Mouse (Mus musculus) urinary bladder, postnatal 14 days (tissue): ENCODE data around the gene Insl3.

Experiments used
- DNase-seq: peaks from one replicate; pipeline ENCODE4 v3.0.0; 2021; ENCODE audit warnings: low spot score

Gene Insl3

DNA sequence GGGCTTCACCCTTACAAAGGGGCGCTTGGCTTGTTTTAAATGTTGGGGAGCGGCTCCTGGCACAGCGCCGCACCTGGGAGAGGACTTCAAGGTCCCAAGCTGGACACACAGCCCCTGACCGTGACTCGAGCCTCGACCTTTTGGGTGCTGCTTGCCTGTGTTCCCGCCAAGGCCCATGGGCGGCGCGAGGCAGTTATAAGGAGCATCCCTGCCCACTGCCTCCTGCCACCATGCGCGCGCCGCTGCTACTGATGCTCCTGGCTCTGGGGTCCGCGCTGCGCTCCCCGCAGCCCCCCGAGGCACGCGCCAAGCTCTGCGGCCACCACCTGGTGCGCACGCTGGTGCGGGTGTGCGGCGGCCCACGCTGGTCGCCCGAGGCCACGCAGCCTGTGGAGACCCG is at the start of gene Insl3:
Insl3 (plus strand) TSS at position 187 of the 400 bp plus-strand sequence.
- DNase-seq = no peak

DNA sequence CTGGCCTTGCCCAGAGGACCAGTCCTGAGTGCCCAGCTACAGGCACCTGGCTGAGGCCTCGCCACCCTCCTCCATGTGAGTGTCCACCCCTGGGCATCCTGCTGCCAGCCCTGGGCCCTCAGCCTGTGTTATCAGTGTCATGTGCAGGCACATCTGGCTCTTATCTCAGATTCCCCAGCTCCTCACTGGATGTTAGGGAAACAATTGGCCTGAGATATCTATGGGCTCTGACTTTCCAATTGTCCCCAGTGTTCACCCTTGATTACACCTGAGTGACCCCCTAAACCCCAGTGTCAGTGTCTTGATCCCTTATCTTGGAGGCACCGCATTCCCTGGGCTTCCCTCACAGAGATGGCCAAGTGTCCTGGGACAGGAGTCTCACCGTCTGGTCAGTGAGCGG is 49.7 kb upstream of the Insl3 start:
- DNase-seq = no peak

DNA sequence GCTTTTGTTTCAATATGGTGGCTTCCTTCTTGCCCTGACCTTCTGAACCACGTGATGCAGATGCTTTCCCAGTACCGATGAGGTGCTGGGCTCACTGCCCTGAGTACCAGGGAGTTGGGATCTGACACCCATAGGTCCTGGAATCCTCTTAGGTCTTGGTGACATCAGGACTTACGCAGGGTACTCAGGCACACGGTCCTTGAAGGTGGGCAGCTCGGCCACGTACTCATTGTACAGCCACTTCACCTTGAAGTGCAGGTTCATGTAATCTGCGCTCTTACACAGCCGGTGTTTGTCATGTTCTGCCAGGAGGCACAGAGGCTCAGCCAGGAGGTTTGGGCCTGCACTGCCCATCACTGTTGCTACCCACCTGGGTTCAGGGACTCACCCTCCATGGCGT is 43.5 kb upstream of the Insl3 start:
- DNase-seq = no peak

DNA sequence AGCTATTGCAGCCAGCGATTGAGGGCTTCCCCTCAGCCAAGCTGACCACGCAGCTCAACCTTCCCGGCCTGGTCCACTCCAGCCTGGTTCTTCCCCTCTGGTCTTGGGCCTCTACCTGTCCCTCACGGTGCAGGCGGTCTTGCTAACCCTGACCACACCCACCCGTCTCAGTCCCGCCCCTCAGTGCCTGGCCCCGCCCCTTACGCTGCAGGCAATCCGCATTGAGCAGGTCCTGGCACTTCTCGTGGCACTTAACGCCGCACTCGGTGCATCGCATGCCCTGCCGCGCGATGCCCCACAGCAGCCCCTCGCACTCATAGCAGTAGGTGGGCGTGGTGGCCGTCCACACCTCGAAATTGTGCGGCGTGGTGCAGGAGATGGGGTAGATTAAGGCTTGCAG is 34.4 kb upstream of the Insl3 start:
- DNase-seq = peak; percentile 44

DNA sequence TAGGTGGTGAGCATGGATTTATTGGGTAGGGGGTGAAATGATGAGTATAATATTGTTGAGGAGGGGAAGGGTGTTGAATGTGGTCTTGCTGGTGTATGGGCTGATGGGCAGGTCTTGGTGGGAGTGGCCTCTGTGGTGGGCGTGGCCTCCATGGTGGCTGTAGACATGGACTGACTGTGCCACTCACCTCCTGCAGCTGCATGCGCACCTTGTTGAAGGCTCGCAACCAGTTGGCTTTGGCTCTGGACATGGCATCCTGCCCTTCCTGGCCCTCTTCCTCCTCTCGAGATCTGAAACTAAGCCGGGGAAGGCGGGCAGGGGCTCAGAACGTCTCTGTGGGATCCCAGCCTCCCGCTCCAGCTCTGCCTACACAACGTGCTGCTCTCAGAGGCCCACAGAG is 31.2 kb upstream of the Insl3 start:
- no peak for DNase-seq

DNA sequence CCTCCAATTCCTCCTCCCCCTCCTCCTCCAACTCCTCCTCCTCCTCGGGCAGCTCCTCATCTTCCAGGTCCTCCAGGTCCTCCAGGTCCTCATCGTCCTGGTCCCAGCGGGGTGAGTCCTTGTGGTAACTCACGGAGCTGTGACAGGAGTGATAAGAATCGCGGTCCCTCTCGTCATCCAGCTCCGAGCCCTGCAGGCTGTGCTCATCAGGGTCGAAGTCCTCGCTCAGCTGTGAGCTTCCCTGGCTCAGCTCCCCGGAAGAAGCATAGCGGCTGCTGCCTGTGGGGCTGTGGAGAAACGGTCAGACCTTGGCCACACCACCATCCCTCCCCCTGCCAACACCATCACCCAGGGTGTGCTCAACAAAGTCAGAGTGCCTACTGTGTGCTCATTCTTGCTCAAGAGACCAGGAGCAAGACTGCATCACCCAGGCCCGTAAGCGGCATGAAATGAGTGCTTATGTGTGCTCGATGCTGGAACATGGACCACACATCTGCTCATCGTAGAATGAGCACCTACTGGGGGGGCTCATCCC is 30.4 kb upstream of the Insl3 start:
- DNase-seq = no peak

DNA sequence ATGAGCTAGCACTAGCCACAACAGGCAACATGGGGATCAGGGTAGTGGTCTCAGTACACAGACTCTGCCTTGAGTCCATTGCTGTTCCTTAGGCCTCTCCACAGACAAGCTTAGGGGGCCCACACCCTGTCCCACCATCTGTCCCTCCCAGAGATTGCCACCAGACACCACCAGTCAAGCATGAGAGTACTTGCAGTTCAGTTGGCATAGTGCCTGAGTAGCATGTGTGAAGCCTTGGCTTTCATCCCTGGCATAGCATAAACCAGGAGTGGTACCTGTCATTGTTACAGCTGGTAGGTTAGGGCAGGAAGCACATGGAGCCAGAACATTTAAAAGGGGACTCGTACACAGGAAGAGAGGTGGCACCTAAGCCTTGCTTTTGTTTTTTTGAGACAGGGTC is 29.3 kb upstream of the Insl3 start:
- no peak for DNase-seq

DNA sequence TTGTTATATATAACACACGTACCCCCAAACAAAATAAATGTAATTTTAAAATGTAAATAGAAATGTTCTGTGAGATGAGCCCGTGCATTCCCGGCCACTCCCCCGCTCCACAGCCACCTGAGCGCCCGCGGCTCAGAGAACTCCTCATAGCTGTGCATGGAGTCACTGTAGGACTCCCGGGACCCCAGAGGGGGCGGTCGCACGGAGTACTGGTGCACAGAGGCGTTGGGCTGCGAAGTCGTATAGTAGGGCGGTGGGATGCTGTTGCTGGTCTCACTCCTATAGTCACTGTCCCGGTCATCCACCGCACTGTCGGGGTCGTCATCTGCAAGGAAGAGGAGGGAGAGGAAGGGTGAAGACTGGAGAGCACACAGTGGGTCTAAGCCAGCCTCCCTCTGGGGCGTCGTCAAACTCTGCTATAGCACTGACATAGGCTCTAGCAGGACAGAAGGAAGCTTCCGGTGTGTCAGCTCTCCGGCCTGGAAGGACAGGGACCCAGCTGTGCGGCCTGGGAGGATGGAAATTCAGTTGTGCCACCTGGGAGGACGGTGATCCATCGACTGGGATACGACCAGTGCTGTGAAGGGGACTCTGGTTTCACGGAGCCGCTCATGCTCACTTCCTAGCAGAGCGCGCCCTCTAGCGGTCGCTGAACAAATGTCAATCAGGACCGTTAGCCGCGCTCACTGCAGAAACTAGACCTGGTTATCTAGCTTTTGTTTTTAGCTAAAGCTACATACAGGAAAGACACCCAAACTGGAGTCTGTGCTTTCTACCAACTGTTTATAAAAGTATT is 28.5 kb upstream of the Insl3 start:
- DNase-seq = peak; percentile 84

DNA sequence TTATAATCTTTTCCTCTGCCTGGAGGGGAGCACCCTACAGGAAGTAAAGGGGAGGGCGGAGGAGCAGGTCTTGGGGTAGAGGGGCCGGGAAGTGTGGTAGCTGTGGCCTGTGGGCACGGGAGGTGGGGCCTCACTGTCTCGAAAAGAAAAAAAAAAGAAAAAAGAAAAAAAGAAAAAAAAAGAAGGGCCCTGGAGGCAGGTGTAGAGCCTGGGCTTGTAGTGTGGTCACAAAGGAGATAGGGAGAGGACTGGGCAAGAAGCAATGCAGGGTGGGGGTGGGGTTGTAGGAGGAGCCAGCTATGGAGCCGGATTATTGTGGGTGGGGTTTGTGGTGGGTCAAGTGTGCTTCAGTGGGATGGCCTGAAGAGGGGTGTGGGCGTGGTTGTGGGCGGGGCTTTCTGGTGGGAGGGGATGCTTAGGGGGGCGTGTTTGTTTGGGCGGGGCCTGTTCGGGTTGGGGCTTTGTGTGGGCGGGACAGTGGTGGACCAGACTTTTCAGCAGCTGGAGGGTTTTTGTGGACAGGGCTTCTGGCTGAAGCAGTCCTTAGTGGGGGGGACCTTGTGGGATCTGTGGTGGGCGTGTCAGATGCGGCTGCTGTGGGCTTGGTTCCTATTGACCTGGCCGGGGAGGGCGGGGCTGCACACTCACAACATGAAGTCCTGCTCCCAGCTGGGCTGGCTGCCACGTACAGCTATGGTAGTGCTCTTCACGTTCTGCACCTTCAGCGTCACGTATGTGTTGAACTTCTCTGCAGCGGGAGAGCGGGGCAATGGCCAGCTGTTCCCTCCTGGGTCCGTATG is 23.5 kb upstream of the Insl3 start:
- peak; percentile 69 for DNase-seq

DNA sequence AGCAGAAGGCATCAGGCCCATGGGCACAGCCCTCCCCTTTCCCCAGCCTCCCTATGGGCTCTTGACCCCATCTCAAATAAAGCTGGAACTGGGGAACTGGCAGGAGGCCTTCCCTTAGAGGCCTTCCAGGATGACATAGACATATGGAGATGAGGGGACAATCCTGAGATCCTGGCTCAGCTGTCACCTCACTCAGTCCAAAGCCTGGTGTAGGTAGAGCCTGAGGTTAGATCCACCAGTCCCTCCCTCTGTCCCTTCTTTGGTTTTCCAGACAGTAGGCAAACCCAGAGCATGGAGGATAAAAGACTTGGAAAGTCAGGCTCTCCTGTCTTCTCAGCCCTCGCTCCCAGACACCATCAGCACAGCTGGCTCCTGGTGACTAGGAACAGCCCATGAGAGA is 22.2 kb upstream of the Insl3 start:
- DNase-seq = no peak

DNA sequence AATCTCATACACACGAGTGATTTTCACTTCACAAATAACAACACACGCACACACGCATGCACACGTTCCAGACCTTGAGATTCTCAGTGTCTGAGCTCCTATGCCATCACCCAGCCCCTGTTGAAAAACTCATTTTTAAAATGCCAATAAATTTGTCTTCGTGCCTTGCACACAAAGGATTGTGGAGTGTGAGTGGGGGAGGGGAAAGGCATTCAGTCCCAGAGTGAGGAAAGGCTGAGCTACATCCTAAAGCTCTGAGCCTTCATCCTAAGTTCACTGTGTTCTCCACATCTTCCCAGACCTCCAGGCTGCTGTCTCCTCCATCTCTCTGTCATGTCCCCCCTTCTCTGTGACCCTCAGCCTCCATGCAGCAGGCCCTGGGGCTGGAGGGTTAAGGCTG is 21.8 kb upstream of the Insl3 start:
- no peak for DNase-seq

DNA sequence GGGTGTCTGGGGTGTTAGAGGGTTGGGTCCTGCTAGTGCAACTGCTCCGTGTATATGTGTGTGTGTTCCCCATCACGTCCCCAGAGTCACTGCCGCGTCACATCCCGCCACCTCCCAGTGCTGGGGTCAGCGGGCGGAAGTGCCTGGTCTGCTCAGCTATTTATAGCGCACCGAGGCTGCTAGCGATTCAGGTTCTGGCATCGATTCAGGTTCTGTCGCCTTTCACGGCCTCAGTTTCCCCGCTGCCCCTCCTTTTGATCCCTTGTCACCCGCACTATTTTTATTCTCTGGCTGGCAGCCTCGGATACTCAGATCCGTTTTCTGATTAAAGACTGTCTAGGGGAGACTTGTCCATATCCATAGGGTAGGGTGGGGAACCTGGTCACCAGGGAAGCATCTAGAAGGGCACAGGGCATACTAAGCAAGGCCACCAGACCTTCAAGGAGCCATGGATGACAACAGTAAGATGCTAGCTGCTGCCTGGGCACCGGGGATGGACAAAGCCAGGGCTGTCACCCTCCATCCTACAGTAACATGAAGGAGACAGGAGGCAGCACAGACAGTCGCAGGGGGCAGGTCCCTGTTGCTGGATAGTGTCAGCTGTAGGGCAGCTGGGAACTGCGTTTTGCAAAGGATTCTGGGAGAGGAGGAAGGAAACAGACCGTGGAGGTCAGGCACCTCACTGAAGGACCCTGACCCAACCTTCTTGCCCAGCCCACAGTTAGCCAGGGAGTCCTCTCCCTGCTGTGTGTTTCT is 20.6 kb upstream of the Insl3 start:
- no peak for DNase-seq

DNA sequence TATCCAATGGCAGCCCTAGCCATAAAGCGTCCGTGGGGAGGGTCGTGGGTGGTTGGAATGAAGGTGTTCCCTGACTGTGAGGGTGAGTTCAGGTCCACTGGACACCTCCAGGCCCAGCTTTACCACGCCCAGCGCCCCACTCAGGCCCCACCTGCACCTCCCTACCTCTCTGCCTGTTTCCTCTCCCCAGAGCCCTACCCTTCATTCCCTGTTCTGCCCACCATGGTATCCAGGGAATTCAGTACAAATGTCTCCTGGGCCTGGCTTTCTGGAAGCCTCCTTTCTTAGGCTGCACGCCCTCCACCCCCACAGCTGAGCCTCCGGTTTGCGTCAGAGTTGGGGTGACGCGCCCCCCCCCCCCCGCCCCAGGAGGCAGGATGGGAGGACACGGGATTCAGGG is 18.8 kb upstream of the Insl3 start:
- no peak for DNase-seq

DNA sequence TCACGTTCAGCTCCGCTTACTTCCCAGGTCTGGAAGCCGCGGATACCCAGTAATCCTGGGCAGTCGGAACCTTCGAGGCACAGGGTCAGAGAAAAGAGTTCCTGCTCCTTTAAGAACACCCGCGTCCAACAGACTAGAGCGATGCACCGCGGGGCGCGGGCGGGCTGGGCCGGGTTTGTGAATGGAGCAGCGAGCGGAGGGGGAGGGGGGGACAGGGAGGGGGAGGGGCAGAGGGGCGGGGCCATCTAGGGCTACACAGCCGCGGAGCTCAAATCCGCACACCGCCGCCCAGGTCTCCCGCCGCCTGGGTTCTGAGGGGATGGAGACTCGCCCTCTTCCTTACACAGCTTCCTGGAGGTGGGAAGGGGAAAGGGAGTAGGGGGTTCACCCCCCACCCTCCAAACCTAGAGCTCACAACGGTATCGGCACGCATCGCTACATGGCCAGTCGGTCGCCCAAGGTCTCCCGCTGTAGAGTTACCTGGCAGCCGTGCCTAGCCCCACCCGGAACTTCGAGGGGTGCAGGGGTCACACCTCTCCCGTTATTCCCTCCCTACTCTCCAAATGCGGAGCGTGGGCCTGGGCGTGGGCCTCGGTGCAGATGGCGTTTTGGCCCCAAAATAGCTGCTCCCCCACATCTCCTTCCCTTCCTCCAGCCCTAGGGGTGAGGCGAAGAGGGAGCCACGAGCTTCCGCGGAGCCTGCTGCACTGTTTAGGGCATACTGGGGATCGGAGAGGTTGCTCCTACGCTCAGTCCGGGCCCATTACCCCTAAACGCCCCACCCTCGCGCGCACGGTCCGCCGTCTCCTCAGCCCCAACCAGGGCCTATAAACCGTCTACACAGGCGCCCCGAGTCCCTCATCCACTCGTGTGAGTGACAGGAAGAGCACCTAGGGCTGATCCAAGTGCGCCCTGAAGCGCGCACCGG is 18.1 kb upstream of the Insl3 start:
- DNase-seq = no peak

DNA sequence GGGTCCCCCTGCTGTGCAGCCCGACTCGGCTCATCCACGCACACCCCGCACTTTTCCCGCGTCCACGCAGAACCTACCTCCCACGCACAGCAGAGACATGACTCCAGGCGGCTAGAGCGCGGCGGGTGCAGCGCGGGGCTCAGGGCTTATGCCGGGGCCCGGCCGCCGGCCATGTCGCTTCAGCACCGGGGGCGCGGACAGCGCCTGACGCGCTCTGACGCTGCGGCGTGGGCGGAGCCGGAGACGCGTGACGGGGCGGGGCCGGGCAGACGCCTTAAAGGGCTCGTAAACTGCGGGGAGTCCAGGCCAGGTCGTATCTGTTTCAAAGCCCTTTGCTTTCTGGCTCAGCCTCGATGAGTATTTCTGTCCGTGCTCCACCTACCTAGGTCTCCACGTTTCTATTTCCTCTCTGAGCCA is 17.5 kb upstream of the Insl3 start, which contains the start of gene Unc13a:
Unc13a (minus strand) TSS at position 209 of the 417 bp plus-strand sequence.
- peak; percentile 90 for DNase-seq

DNA sequence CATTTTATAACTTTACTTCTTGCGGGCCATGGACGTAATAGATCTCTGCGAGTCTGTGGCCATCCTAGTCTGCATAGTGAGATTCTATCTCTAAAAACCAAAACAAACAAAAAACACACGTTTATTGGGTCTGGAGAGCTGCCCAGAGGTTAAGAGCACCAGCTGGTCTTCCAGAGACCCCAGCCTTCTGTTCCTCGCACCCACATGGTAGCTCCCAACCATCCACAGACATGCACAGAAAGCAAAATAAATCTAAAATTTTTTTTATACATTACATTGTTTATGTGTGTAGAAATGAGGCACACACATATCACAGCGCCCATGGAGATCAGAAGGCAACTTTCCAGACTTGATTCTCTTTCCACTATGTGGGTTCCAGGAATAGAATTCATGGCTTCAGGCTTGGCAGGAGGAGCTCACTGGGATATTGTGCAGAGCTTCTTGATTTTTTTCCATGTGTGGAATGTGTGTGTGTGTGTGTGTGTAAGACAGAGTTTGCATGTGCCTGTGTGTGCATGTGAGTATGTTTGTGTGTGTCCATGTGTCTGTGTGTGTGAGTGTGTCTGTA is 16.8 kb upstream of the Insl3 start:
- DNase-seq = no peak

DNA sequence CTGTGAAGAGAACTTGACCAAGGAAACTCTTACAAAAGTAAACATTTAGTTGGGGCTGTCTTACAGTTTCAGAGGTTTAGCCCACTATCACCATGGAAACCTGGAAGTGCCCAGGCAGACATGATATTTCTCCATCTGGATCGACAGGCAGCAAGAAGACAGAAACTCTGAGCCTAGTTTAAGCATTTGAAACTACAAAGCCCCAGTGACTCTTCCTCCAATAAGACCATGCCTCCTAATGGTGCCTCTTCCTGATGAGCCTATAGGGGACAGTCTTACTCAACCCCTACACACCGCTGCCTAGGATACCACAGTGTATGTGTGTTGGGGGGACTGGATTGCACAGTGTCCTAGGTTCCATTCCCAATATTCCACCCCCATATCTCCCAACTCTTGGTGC is 14.9 kb upstream of the Insl3 start:
- DNase-seq = no peak

DNA sequence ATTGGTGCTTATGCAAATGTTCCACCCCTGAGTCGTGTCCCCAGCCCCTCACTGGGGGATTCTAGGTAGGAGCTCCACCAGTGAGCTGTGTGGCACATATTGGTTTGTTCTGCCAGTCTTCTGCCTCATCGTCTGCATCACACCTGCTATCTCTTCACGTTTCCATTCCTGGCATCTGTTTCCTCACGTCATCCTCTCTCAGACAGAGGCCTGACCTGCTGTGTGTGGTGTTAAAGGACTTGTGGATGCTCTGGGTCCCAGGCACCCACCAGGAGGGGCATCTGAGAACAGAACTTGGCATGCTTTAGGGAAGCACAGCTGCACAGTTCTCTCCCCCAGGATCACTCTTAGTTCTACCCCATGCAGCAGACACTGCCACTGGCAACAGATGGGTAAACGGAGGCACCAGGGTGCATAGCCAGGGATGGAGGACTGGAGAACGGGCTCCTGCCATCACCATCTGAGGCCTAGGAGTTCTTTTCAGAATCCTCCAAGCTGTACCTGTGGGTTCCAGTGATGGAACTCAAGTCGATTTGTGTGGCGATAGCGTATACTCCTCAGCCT is 13.5 kb upstream of the Insl3 start:
- no peak for DNase-seq

DNA sequence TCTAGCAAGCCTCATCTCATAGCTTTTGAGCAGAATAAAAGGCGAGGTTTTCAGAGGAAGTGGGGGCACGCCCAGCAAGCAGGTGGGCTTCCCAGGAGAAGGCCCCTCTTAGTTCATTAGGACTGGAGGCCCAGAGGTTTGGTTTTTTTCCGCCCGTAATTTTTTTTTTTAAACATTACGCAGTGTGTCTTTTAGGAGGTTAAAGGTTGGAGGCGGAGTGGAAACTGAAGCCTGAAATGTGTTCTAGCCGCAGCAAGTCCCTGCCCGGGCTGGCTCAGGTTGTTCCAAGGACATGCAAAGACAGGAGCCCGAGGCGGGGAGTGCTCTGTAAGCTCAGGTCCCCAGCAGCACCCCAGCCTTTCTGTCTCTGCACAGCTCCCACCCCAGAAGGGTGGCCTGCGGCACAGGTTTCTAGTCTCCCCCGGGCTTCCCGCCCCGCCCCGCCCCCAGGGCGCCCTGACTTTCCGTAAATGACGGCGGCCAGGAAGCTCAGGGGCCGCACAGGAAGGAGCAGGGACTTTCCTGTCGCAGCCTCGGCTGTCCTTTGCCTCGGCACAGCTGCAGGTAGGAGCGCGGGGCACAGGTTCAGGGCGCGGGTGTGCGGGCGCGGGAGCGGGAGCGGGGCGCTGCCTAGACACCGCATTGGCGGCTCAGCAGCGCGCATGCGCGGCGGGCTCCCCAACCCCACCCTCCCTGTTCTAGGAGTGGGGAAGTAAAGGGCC is 12.8 kb upstream of the Insl3 start, which contains the start of gene Jak3:
Jak3 (plus strand) TSS at position 277 of the 722 bp plus-strand sequence.
- DNase-seq = peak; percentile 66

DNA sequence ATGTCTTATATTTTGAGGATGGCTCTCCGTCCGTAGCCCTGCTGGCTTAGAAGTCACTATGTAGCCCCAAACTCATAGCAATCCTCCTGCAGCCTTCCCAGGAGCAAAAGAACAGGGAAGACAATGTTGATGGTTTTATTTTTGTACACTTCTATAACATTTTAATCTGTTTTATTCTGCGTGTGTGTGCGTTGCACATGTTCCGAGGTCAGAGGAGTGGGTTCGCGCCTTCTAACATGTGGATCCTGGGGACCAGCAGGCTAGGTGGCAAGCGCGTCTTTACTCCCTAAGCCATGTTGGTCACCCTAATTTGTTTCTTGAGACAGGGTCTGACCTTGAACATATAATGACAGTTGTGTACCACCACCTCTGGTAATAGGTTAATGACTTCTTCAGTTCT is 12.2 kb upstream of the Insl3 start:
- no peak for DNase-seq
